Mouse (Mus musculus): ENCODE results near the gene Cartpt. TPM values are rescaled to one million over a fixed set of nuclear protein-coding genes. Genes with fewer than 3 reads are reported as not detected.
"Not testable (repeated sequence)": the region's sequence is repeated elsewhere in the genome, so short reads cannot be mapped to it uniquely, and the experiment has no call there.

Gene Cartpt
- polyA plus RNA-seq, 1 experiment from 2014 or later, result not detected

- Histone ChIP-seq H3K9me3 (replicated peaks) (no peaks in the 10 kb centered on the region), H3K4me2 (no peak overlapping the region), H3K4me3 (replicated peaks) (no peak overlapping the region), H3K36me3 (no peaks in the 10 kb centered on the region), H3K9ac (no peak overlapping the region), H3K27me3 (peaks cover 33% of the 10 kb centered on the region), H3K4me1 (replicated peaks) (no peaks in the 10 kb centered on the region), H3K27ac (no peak overlapping the region)
- ATAC-seq (ENCODE audit: low read depth) (no peak), DNase-seq (no peak)
- 11% methylated on average over 38 of the region's 38 CpGs for WGBS (ENCODE audit: insufficient replicate concordance)
Observed at GRCm38 (mm10) chr13:99899670-99900556, 978 bp downstream of the Cartpt start.

- Histone ChIP-seq H3K9me3 (replicated peaks) (no peaks in the 10 kb centered on the region), H3K27ac (no peak overlapping the region), H3K9ac (no peak overlapping the region), H3K27me3 (peaks cover 33% of the 10 kb centered on the region), H3K4me3 (replicated peaks) (no peak overlapping the region), H3K4me2 (no peak overlapping the region), H3K4me1 (replicated peaks) (no peaks in the 10 kb centered on the region), H3K36me3 (no peaks in the 10 kb centered on the region)
- no peak for DNase-seq
- no peak for ATAC-seq (ENCODE audit: low read depth)
- 18% methylated on average over 14 of the region's 14 CpGs for WGBS (ENCODE audit: insufficient replicate concordance)
Observed at GRCm38 (mm10) chr13:99898816-99899215, 2.1 kb downstream of the Cartpt start.

GRCm38 (mm10) chr13:99885636-99886035, 15.3 kb downstream of the Cartpt start:
- Histone ChIP-seq H3K9me3 (replicated peaks) (no peaks in the 10 kb centered on the region), H3K4me1 (replicated peaks) (no peaks in the 10 kb centered on the region), H3K36me3 (no peaks in the 10 kb centered on the region), H3K27me3 (no peaks in the 10 kb centered on the region), H3K4me3 (replicated peaks) (no peak overlapping the region), H3K9ac (no peak overlapping the region), H3K4me2 (no peak overlapping the region), H3K27ac (no peak overlapping the region)
- WGBS (ENCODE audit: insufficient replicate concordance), result 58% methylated on average over 6 of the region's 6 CpGs
- DNase-seq, result no peak
- ATAC-seq (ENCODE audit: low read depth), result no peak

- not testable (repeated sequence) for ATAC-seq (ENCODE audit: low read depth); H3K27ac ChIP-seq; H3K27me3 ChIP-seq; H3K4me1 ChIP-seq (replicated peaks); H3K36me3 ChIP-seq; H3K4me2 ChIP-seq; DNase-seq; H3K9ac ChIP-seq; H3K4me3 ChIP-seq (replicated peaks); H3K9me3 ChIP-seq (replicated peaks)
- 54% methylated on average over 8 of the region's 8 CpGs for WGBS (ENCODE audit: insufficient replicate concordance)
Observed at GRCm38 (mm10) chr13:99881774-99882173, 19.1 kb downstream of the Cartpt start.

- no peak overlapping the region for H3K4me2 ChIP-seq
- no peak overlapping the region for H3K9ac ChIP-seq
- DNase-seq (no peak), ATAC-seq (ENCODE audit: low read depth) (no peak)
- no peaks in the 10 kb centered on the region for H3K36me3 ChIP-seq
- H3K27ac ChIP-seq, result no peak overlapping the region
- no peaks in the 10 kb centered on the region for H3K9me3 ChIP-seq (replicated peaks)
- no peak overlapping the region for H3K4me3 ChIP-seq (replicated peaks)
- no peaks in the 10 kb centered on the region for H3K27me3 ChIP-seq
- WGBS (ENCODE audit: insufficient replicate concordance), result 65% methylated on average over 10 of the region's 10 CpGs
- no peaks in the 10 kb centered on the region for H3K4me1 ChIP-seq (replicated peaks)
Observed at GRCm38 (mm10) chr13:99879696-99880095, 21.2 kb downstream of the Cartpt start.

GRCm38 (mm10) chr13:99872059-99872458, 28.8 kb downstream of the Cartpt start:
- H3K9ac ChIP-seq, result no peak overlapping the region
- peaks cover 3% of the 10 kb centered on the region; the same call in 1 of the 2 replicates for H3K9me3 ChIP-seq (replicated peaks)
- no peaks in the 10 kb centered on the region for H3K36me3 ChIP-seq
- H3K4me2 ChIP-seq, result no peak overlapping the region
- no peaks in the 10 kb centered on the region for H3K27me3 ChIP-seq
- H3K27ac ChIP-seq, result no peak overlapping the region
- H3K4me3 ChIP-seq (replicated peaks), result no peak overlapping the region
- no peak for DNase-seq
- H3K4me1 ChIP-seq (replicated peaks), result no peaks in the 10 kb centered on the region
- 63% methylated on average over 1 of the region's 1 CpGs for WGBS (ENCODE audit: insufficient replicate concordance)
- ATAC-seq (ENCODE audit: low read depth), result no peak

- H3K9me3 ChIP-seq (replicated peaks), result peaks cover 3% of the 10 kb centered on the region; the same call in 1 of the 2 replicates
- H3K4me3 ChIP-seq (replicated peaks), result no peak overlapping the region
- no peak for DNase-seq
- WGBS (ENCODE audit: insufficient replicate concordance), result 70% methylated on average over 6 of the region's 6 CpGs
- ATAC-seq (ENCODE audit: low read depth), result no peak
- no peak overlapping the region for H3K9ac ChIP-seq
- no peak overlapping the region for H3K4me2 ChIP-seq
- no peaks in the 10 kb centered on the region for H3K27me3 ChIP-seq
- no peak overlapping the region for H3K27ac ChIP-seq
- H3K36me3 ChIP-seq, result no peaks in the 10 kb centered on the region
- H3K4me1 ChIP-seq (replicated peaks), result no peaks in the 10 kb centered on the region
Observed at GRCm38 (mm10) chr13:99868438-99868837, 32.5 kb downstream of the Cartpt start.

- 48% methylated on average over 5 of the region's 5 CpGs for WGBS (ENCODE audit: insufficient replicate concordance)
- peaks cover 3% of the 10 kb centered on the region; the same call in 1 of the 2 replicates for H3K9me3 ChIP-seq (replicated peaks)
Observed at GRCm38 (mm10) chr13:99864331-99864730, 36.6 kb downstream of the Cartpt start.

GRCm38 (mm10) chr13:99860670-99861069, 40.2 kb downstream of the Cartpt start:
- H3K4me2 ChIP-seq, result no peak overlapping the region
- no peaks in the 10 kb centered on the region for H3K4me1 ChIP-seq (replicated peaks)
- ATAC-seq (ENCODE audit: low read depth) (no peak), DNase-seq (no peak)
- 69% methylated on average over 3 of the region's 3 CpGs for WGBS (ENCODE audit: insufficient replicate concordance)
- no peaks in the 10 kb centered on the region for H3K9me3 ChIP-seq (replicated peaks)
- H3K4me3 ChIP-seq (replicated peaks), result no peak overlapping the region
- H3K27me3 ChIP-seq, result no peaks in the 10 kb centered on the region
- H3K27ac ChIP-seq, result no peak overlapping the region
- no peak overlapping the region for H3K9ac ChIP-seq
- H3K36me3 ChIP-seq, result no peaks in the 10 kb centered on the region

More at GRCm38 (mm10) chr13:99864331-99864730, 36.6 kb downstream of the Cartpt start:
- H3K36me3 ChIP-seq, result no peaks in the 10 kb centered on the region
- no peaks in the 10 kb centered on the region for H3K27me3 ChIP-seq
- H3K4me2 ChIP-seq, result no peak overlapping the region
- no peak for DNase-seq
- ATAC-seq (ENCODE audit: low read depth), result no peak
- no peak overlapping the region for H3K27ac ChIP-seq
- H3K4me1 ChIP-seq (replicated peaks), result no peaks in the 10 kb centered on the region
- no peak overlapping the region for H3K9ac ChIP-seq
- H3K4me3 ChIP-seq (replicated peaks), result no peak overlapping the region

- ATAC-seq (ENCODE audit: low read depth), result no peak
Observed at GRCm38 (mm10) chr13:99859082-99859481, 41.8 kb downstream of the Cartpt start.

GRCm38 (mm10) chr13:99857879-99858278, 43.0 kb downstream of the Cartpt start:
- ATAC-seq (ENCODE audit: low read depth), result no peak
- Histone ChIP-seq H3K4me3 (replicated peaks) (no peak overlapping the region), H3K9me3 (replicated peaks) (no peaks in the 10 kb centered on the region), H3K27me3 (0 out of 2 replicates have a peak, but pooled peaks cover 3% of the 10 kb centered on the region), H3K4me1 (replicated peaks) (no peaks in the 10 kb centered on the region), H3K4me2 (no peak overlapping the region), H3K36me3 (no peaks in the 10 kb centered on the region), H3K27ac (no peak overlapping the region), H3K9ac (no peak overlapping the region)
- DNase-seq, result no peak
- 20% methylated on average over 2 of the region's 2 CpGs for WGBS (ENCODE audit: insufficient replicate concordance)

More at GRCm38 (mm10) chr13:99859082-99859481, 41.8 kb downstream of the Cartpt start:
- Histone ChIP-seq H3K4me3 (replicated peaks) (no peak overlapping the region), H3K4me2 (no peak overlapping the region), H3K4me1 (replicated peaks) (no peaks in the 10 kb centered on the region), H3K9ac (no peak overlapping the region), H3K36me3 (no peaks in the 10 kb centered on the region), H3K27me3 (0 out of 2 replicates have a peak, but pooled peaks cover 3% of the 10 kb centered on the region), H3K9me3 (replicated peaks) (no peaks in the 10 kb centered on the region), H3K27ac (no peak overlapping the region)
- 0% methylated on average over 1 of the region's 1 CpGs for WGBS (ENCODE audit: insufficient replicate concordance)
- peak; percentile 15 for DNase-seq

GRCm38 (mm10) chr13:99857336-99857735, 43.6 kb downstream of the Cartpt start:
- ATAC-seq (ENCODE audit: low read depth) (no peak), DNase-seq (no peak)
- no peaks in the 10 kb centered on the region for H3K36me3 ChIP-seq
- H3K4me1 ChIP-seq (replicated peaks), result no peaks in the 10 kb centered on the region
- no peak overlapping the region for H3K27ac ChIP-seq
- 57% methylated on average over 9 of the region's 9 CpGs for WGBS (ENCODE audit: insufficient replicate concordance)
- H3K27me3 ChIP-seq, result 0 out of 2 replicates have a peak, but pooled peaks cover 3% of the 10 kb centered on the region
- no peaks in the 10 kb centered on the region for H3K9me3 ChIP-seq (replicated peaks)
- no peak overlapping the region for H3K4me2 ChIP-seq
- H3K9ac ChIP-seq, result no peak overlapping the region
- no peak overlapping the region for H3K4me3 ChIP-seq (replicated peaks)
